Mouse (Mus musculus): ENCODE data around the gene 4930412O13Rik. TPM values are rescaled to one million over a fixed set of nuclear protein-coding genes. Genes with fewer than 3 reads are reported as not detected.

4930412O13Rik gene
- polyA plus RNA-seq, 1 experiment from 2014 or later: not detected

DNA sequence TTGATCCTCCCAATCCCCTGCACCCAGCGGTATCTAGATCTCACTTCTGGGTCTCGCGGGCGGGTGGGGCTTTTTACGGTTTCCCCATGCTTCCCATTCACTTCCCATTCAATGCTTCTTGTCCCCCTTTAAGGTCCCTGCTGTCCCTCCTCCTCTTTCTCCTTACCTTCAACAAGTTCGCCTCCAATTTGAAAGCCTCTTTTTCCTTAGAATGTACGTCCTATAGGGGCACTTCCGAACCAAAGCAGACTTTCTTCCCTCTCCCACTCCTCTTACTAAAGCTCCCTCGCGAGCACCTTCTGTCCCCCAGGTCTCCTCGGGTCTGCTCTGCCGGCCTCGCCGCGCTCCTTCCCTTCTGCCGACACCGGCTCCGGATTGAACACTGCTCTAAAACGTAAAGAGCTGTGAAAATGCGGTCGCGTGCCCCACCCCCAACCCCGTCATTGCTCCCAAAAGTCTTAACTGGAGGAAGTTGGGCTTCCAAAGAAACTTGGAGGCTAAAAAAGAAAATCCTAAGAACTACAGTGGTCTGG lies 8.7 kb downstream of the 4930412O13Rik start, which contains the start of gene Gata3:
Gene Gata3 (minus strand): TSS at position 384 of the 533 bp plus-strand sequence.
- WGBS: under 1% methylated on average over 23 of the region's 23 CpGs

GRCm38 (mm10) chr2:9890251-9890650 lies 9.2 kb downstream of the 4930412O13Rik start:
- no peak overlapping the region for H3K27ac ChIP-seq
- 7% methylated on average over 8 of the region's 8 CpGs for WGBS
- H3K4me3 ChIP-seq: peak overlapping the region; percentile 35; the same call in 1 of the 2 replicates
- peaks cover 9% of the 10 kb centered on the region for H3K4me1 ChIP-seq
- H3K4me2 ChIP-seq: peak overlapping the region; percentile 53; the same call in 1 of the 2 replicates
- H3K9me3 ChIP-seq: no peaks in the 10 kb centered on the region
- no peak overlapping the region for H3K9ac ChIP-seq
- H3K27me3 ChIP-seq: peaks cover 96% of the 10 kb centered on the region
- H3K36me3 ChIP-seq: no peaks in the 10 kb centered on the region
- no peak for ATAC-seq (ENCODE audit: insufficient number of reproducible peaks, insufficient read depth, low FRiP score, low TSS enrichment, low read depth)

More for the DNA sequence above, 8.7 kb downstream of the 4930412O13Rik start, which contains the start of gene Gata3:
- H3K9ac ChIP-seq: no peak within 1 kb of the TSS
- H3K27ac ChIP-seq: no peak within 1 kb of the TSS
- ATAC-seq (ENCODE audit: insufficient number of reproducible peaks, insufficient read depth, low FRiP score, low TSS enrichment, low read depth): no peak
- peak within 1 kb of the TSS; percentile 35 for H3K4me3 ChIP-seq
- H3K36me3 ChIP-seq: no peaks in the 10 kb centered on the region
- peaks cover 96% of the 10 kb centered on the region for H3K27me3 ChIP-seq
- no peaks in the 10 kb centered on the region for H3K9me3 ChIP-seq
- H3K4me1 ChIP-seq: peaks cover 9% of the 10 kb centered on the region
- peak within 1 kb of the TSS; percentile 53 for H3K4me2 ChIP-seq

- Histone ChIP-seq H3K36me3 (no peaks in the 10 kb centered on the region), H3K9ac (no peak overlapping the region), H3K9me3 (no peaks in the 10 kb centered on the region), H3K27me3 (peaks cover 96% of the 10 kb centered on the region), H3K4me3 (no peak overlapping the region), H3K4me2 (no peak overlapping the region), H3K27ac (no peak overlapping the region), H3K4me1 (peaks cover 11% of the 10 kb centered on the region)
- 5% methylated on average over 5 of the region's 5 CpGs for WGBS
- ATAC-seq (ENCODE audit: insufficient number of reproducible peaks, insufficient read depth, low FRiP score, low TSS enrichment, low read depth): no peak
Measured at GRCm38 (mm10) chr2:9890906-9891305, 9.9 kb downstream of the 4930412O13Rik start.

DNA sequence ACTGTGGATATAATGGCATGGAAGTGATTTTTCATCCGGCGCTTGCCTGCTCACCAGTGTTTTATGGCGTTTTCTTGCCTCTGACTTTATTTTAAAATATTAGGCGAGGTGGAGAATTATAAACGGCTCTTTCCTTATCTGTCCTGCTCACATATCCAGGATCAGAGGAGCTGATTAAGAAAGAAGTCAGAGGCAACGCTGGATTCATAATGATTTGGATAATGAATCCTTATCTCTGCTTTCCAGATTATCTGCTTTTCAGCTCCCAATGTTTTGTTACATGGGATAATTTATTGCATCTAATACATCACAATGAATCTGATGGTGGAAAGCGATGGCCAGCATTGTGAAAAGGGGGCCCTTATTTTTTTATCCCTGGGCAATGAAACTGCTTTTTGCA lies 11.5 kb downstream of the 4930412O13Rik start:
- ATAC-seq (ENCODE audit: insufficient number of reproducible peaks, insufficient read depth, low FRiP score, low TSS enrichment, low read depth): no peak
- no peak overlapping the region for H3K4me2 ChIP-seq
- no peak overlapping the region for H3K4me3 ChIP-seq
- no peak overlapping the region for H3K27ac ChIP-seq
- peaks cover 17% of the 10 kb centered on the region for H3K4me1 ChIP-seq
- 5% methylated on average over 7 of the region's 7 CpGs for WGBS
- H3K9me3 ChIP-seq: no peaks in the 10 kb centered on the region
- no peaks in the 10 kb centered on the region for H3K36me3 ChIP-seq
- H3K27me3 ChIP-seq: peaks cover 96% of the 10 kb centered on the region
- H3K9ac ChIP-seq: no peak overlapping the region

- Histone ChIP-seq H3K27me3 (peaks cover 96% of the 10 kb centered on the region), H3K9ac (no peak overlapping the region), H3K4me1 (peaks cover 17% of the 10 kb centered on the region), H3K27ac (no peak overlapping the region), H3K4me2 (no peak overlapping the region), H3K4me3 (no peak overlapping the region), H3K9me3 (no peaks in the 10 kb centered on the region), H3K36me3 (no peaks in the 10 kb centered on the region)
- 2% methylated on average over 6 of the region's 6 CpGs for WGBS
- ATAC-seq (ENCODE audit: insufficient number of reproducible peaks, insufficient read depth, low FRiP score, low TSS enrichment, low read depth): no peak
Measured at GRCm38 (mm10) chr2:9893272-9893953, 12.4 kb downstream of the 4930412O13Rik start.

GRCm38 (mm10) chr2:9894836-9895593 lies 14.0 kb downstream of the 4930412O13Rik start:
- H3K27me3 ChIP-seq: peaks cover 96% of the 10 kb centered on the region
- no peak overlapping the region for H3K4me3 ChIP-seq
- peak overlapping the region; percentile 52; the same call in 1 of the 2 replicates for H3K4me2 ChIP-seq
- no peaks in the 10 kb centered on the region for H3K9me3 ChIP-seq
- no peaks in the 10 kb centered on the region for H3K36me3 ChIP-seq
- no peak overlapping the region for H3K27ac ChIP-seq
- peak; percentile 57; the same call in 1 of the 2 replicates for ATAC-seq (ENCODE audit: insufficient number of reproducible peaks, insufficient read depth, low FRiP score, low TSS enrichment, low read depth)
- H3K9ac ChIP-seq: no peak overlapping the region
- peaks cover 8% of the 10 kb centered on the region for H3K4me1 ChIP-seq
- 2% methylated on average over 19 of the region's 19 CpGs for WGBS

- Histone ChIP-seq H3K27ac (no peak overlapping the region), H3K27me3 (peaks cover 88% of the 10 kb centered on the region), H3K4me3 (peak overlapping the region; percentile 21), H3K4me2 (peak overlapping the region; percentile 52), H3K36me3 (no peaks in the 10 kb centered on the region), H3K9me3 (no peaks in the 10 kb centered on the region), H3K4me1 (peaks cover 8% of the 10 kb centered on the region; the same call in 1 of the 2 replicates), H3K9ac (no peak overlapping the region)
- WGBS: under 1% methylated on average over 22 of the region's 22 CpGs
- no peak for ATAC-seq (ENCODE audit: insufficient number of reproducible peaks, insufficient read depth, low FRiP score, low TSS enrichment, low read depth)
Measured at GRCm38 (mm10) chr2:9896097-9896770, 15.2 kb downstream of the 4930412O13Rik start.

GRCm38 (mm10) chr2:9897846-9898245 lies 16.8 kb downstream of the 4930412O13Rik start:
- Histone ChIP-seq H3K9me3 (no peaks in the 10 kb centered on the region), H3K27ac (no peak overlapping the region), H3K9ac (no peak overlapping the region), H3K36me3 (no peaks in the 10 kb centered on the region), H3K4me3 (no peak overlapping the region), H3K27me3 (peaks cover 80% of the 10 kb centered on the region), H3K4me2 (no peak overlapping the region), H3K4me1 (peaks cover 8% of the 10 kb centered on the region; the same call in 1 of the 2 replicates)
- 8% methylated on average over 8 of the region's 8 CpGs for WGBS
- ATAC-seq (ENCODE audit: insufficient number of reproducible peaks, insufficient read depth, low FRiP score, low TSS enrichment, low read depth): no peak

GRCm38 (mm10) chr2:9903854-9904560 lies 23.0 kb downstream of the 4930412O13Rik start:
- H3K4me2 ChIP-seq: no peak overlapping the region
- 71% methylated on average over 14 of the region's 14 CpGs for WGBS
- H3K4me1 ChIP-seq: no peaks in the 10 kb centered on the region
- peaks cover 18% of the 10 kb centered on the region for H3K27me3 ChIP-seq
- H3K27ac ChIP-seq: no peak overlapping the region
- ATAC-seq (ENCODE audit: insufficient number of reproducible peaks, insufficient read depth, low FRiP score, low TSS enrichment, low read depth): no peak
- no peaks in the 10 kb centered on the region for H3K36me3 ChIP-seq
- no peak overlapping the region for H3K4me3 ChIP-seq
- no peak overlapping the region for H3K9ac ChIP-seq
- no peaks in the 10 kb centered on the region for H3K9me3 ChIP-seq

DNA sequence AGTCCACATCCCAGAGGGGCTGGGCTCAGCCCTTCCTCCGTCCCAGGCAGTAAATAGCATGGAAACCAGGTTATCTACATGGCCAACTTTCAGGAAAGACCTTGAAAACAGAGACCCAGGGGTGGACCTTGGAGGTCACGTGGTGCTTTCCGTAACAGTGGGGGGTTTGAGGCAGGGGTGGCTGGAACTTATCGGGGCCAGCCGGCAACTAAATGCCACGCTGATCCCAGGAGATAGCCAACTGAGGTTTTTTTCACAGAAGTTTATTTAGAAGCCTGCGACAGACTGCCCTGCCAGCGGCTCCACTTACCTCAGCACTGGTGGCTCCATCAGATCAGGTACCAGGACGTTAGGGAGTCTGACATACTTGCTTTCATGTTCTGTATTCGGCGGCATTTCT lies 24.9 kb downstream of the 4930412O13Rik start:
- H3K36me3 ChIP-seq: no peaks in the 10 kb centered on the region
- peak overlapping the region; percentile 54 for H3K4me2 ChIP-seq
- no peaks in the 10 kb centered on the region for H3K4me1 ChIP-seq
- peak overlapping the region; percentile 28 for H3K4me3 ChIP-seq
- H3K9ac ChIP-seq: 0 out of 2 replicates have a peak overlapping the region, but pooled peaks have one; percentile 21
- WGBS: 5% methylated on average over 11 of the region's 11 CpGs
- peaks cover 6% of the 10 kb centered on the region for H3K27me3 ChIP-seq
- no peaks in the 10 kb centered on the region for H3K9me3 ChIP-seq
- no peak for ATAC-seq (ENCODE audit: insufficient number of reproducible peaks, insufficient read depth, low FRiP score, low TSS enrichment, low read depth)
- no peak overlapping the region for H3K27ac ChIP-seq

GRCm38 (mm10) chr2:9917602-9918001 lies 36.5 kb downstream of the 4930412O13Rik start:
- ATAC-seq (ENCODE audit: insufficient number of reproducible peaks, insufficient read depth, low FRiP score, low TSS enrichment, low read depth): no peak
- Histone ChIP-seq H3K4me1 (no peaks in the 10 kb centered on the region), H3K9me3 (no peaks in the 10 kb centered on the region), H3K9ac (no peak overlapping the region), H3K4me3 (no peak overlapping the region), H3K27me3 (no peaks in the 10 kb centered on the region), H3K36me3 (peaks cover 24% of the 10 kb centered on the region), H3K27ac (no peak overlapping the region), H3K4me2 (no peak overlapping the region)
- WGBS: 89% methylated on average over 9 of the region's 9 CpGs

Data from embryonic facial prominence, embryonic 13.5 days (tissue).